Mouse (Mus musculus) stomach, embryonic 16.5 days (tissue): ENCODE results near the gene Dock8. TPM values are rescaled to one million over a fixed set of nuclear protein-coding genes. Genes with fewer than 3 reads are reported as not detected.

Experiments
- ATAC-seq: fragments of 200-750 bp; cut with Nextera tagmentation; 2 replicates; pipeline ENCODE4 v1.8.0; 2017; ENCODE audit warnings: moderate number of reproducible peaks, moderate TSS enrichment; ENCODE audit not compliant: insufficient read depth, low FRiP score
- H3K27ac ChIP-seq: fragments of 300-500 bp; sonication (generic); 2 replicates; pipeline ENCODE4 v1.5.1; 2014; ENCODE audit warnings: low read length
- H3K27me3 ChIP-seq: fragments of 300-500 bp; sonication (generic); 2 replicates; pipeline ENCODE4 v1.6.1; 2014; ENCODE audit warnings: low read length, control low read depth, mixed read lengths; ENCODE audit not compliant: control insufficient read depth, insufficient read depth
- H3K36me3 ChIP-seq: fragments of 300-500 bp; sonication (generic); 2 replicates; pipeline ENCODE4 v1.6.1; 2014; ENCODE audit warnings: low read length; ENCODE audit not compliant: control insufficient read depth, insufficient read depth
- H3K4me1 ChIP-seq: fragments of 300-500 bp; sonication (generic); 2 replicates; pipeline ENCODE4 v1.6.1; 2014; ENCODE audit warnings: low read length, control low read depth, mixed read lengths; ENCODE audit not compliant: control insufficient read depth, insufficient read depth
- H3K4me2 ChIP-seq: fragments of 300-500 bp; sonication (generic); 2 replicates; pipeline ENCODE4 v1.6.1; 2014; ENCODE audit warnings: low read depth, low read length, mixed read lengths
- H3K4me3 ChIP-seq: fragments of 300-500 bp; sonication (generic); replicated peaks from 2 replicates; pipeline ENCODE4 v1.5.1; 2014; ENCODE audit warnings: mild to moderate bottlenecking, low read length
- H3K9ac ChIP-seq: fragments of 300-500 bp; sonication (generic); 2 replicates; pipeline ENCODE4 v1.6.1; 2014; ENCODE audit warnings: low read length
- H3K9me3 ChIP-seq: fragments of 300-500 bp; sonication (generic); replicated peaks from 2 replicates; pipeline ENCODE4 v1.6.1; 2016; ENCODE audit warnings: low read length, control low read depth; ENCODE audit not compliant: control insufficient read depth
- WGBS: fragments of 180-500 bp; shearing (Covaris S2); extraction: QIAGEN DNeasy Blood & Tissue Kit; methylation state at CpG from one replicate; pipeline ENCODE4 v1.1.7; 2014; 5-methylcytosine and 5-hydroxymethylcytosine counted together
- polyA plus RNA-seq: library from polyadenylated mRNA; unstranded; fragments of >200 nt; fragmentation: Nextera tagmentation; extraction: Ambion mirVana; gene quantifications from 2 replicates; pipeline ENCODE4 v1.2.1, GENCODE M21; 2015

The Dock8 gene
- polyA plus RNA-seq, 1 experiment from 2014 or later: 9.0 TPM

DNA sequence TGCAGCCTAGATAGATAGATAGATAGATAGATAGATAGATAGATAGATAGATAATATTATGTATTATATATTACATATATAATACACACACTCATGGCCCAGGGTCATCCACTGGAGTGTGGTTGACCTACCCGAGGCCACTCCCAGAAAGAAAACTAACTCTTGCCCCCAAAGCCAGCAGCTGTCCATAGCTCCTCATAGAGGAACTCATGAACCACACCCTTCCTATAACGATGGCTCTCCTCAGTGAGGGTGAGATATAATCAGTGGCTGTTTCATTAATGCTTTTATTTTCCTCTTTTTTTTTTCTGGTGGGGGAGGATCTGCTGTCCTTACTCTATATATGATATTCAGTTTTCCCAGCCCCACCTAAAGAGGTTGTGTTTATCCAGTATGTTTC lies 134.6 kb downstream of the Dock8 start:
- H3K9me3 ChIP-seq: no peaks in the 10 kb centered on the region
- H3K4me3 ChIP-seq: no peak overlapping the region
- no peak for ATAC-seq
- WGBS: 66% methylated on average over 2 of the region's 2 CpGs
- no peaks in the 10 kb centered on the region for H3K4me1 ChIP-seq
- H3K9ac ChIP-seq: no peak overlapping the region
- no peaks in the 10 kb centered on the region for H3K36me3 ChIP-seq
- H3K27me3 ChIP-seq: no peaks in the 10 kb centered on the region
- H3K27ac ChIP-seq: no peak overlapping the region
- no peak overlapping the region for H3K4me2 ChIP-seq

DNA sequence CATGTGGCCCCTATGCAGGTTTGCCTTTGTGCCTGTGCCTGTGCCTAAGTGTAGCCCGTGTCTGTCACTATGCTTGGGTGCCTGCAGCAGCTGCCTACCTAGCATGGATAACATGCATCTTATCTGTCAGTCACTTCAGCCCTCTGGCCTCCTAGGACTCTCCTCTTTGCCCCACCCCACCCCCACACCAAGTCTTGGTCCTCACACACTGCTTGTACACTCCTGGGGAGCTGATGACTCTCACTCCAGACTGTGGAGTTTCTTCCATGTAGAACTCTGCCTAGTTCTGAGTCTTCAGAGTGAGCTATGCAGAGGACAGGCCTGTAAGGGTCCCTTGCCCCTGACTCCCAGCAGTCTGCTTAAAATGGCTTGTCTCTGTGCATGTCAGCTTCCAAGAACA lies 136.8 kb downstream of the Dock8 start:
- no peak overlapping the region for H3K4me3 ChIP-seq
- no peaks in the 10 kb centered on the region for H3K9me3 ChIP-seq
- no peak for ATAC-seq
- no peaks in the 10 kb centered on the region for H3K27me3 ChIP-seq
- WGBS: 47% methylated on average over 1 of the region's 1 CpGs
- H3K4me1 ChIP-seq: no peaks in the 10 kb centered on the region
- no peak overlapping the region for H3K9ac ChIP-seq
- no peaks in the 10 kb centered on the region for H3K36me3 ChIP-seq
- H3K4me2 ChIP-seq: no peak overlapping the region
- no peak overlapping the region for H3K27ac ChIP-seq

DNA sequence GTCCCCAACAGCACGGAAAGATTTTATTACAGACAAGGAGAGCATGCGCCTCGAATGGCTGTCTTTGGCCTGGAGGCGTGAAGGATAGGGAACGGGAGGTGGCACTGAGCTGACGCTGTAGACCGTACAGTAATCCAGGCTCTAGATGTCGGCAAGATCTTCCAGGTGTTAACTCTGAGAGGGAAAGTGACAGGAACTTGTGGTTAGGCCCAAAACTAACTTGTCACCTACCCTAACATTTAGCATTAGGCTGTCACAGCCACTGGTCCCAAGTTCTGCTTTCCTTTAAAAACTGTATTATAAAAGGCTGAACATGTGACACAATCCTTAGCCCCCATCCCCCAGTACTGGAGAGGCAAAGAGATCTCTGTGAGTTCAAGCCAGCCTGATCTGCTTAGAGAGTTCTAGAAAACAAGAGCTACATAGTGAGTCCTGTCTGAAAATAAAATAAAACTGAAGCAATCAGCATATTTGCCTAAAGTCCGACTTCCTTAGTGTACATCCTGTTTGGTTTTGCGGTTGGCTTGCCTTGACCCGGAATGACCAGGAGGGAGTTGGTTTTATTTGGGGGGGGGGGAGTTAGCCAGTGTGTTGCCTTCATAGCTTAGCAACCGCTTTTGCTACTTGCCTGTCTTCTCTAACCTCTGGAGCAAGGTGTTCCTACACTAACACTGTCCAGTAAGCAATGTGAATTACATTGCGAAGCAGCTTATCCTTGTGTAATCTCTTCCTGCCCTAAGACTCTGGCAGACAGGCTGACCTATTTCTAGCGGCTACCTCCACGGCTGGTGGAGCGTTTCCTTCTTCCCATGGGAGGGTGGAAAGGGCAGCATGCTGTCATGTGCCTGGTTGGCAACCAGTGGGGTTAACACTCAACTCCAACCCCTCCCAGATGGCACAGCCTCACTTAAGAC lies 138.8 kb downstream of the Dock8 start:
- no peak overlapping the region for H3K27ac ChIP-seq
- H3K4me3 ChIP-seq: no peak overlapping the region
- H3K9me3 ChIP-seq: no peaks in the 10 kb centered on the region
- no peaks in the 10 kb centered on the region for H3K36me3 ChIP-seq
- H3K4me2 ChIP-seq: no peak overlapping the region
- no peak overlapping the region for H3K9ac ChIP-seq
- no peaks in the 10 kb centered on the region for H3K4me1 ChIP-seq
- no peaks in the 10 kb centered on the region for H3K27me3 ChIP-seq
- WGBS: 71% methylated on average over 16 of the region's 16 CpGs
- no peak for ATAC-seq

DNA sequence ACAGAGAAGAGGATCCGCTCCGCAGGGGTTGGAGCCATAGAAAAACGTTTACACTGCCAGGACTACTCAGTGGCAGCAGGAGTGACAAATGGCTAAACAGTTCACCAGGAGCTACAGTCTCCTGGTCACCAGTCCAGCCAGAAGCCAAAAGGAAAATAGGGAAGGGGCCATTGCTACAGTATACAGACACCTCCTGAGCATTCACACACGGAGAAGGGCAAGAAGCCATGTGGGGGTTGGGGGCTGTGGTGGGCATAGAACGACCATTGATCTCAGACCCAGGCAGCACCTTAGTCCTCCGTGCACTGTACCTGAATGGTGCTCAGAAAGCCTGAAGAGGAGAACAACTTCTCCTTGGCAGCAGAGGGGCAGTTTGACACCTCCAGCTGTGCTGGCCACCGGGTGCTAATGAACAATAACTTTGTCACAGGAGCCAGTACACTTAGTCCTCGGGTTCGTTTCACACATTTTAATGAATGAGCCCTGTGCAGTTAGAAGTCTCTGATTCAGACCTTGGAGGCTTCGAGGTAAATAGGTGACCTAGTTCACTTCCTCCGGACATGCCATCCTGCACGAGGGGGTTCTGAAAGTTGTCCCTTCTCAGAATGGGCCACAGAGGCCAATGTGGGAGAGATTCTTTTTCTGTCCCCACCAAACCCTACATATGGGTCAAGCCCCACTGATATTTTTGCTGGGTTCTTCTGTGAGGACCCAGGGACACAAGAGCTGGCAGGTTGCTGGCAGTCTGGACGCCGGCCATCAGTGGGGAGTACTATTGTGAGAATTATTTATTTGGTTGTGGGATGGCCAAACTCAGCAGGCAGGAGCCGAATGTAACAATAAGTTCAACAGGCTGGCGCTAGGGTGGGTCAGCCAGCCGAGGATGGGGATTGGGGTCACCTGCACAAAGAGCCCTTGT lies 145.0 kb downstream of the Dock8 start:
- Histone ChIP-seq H3K9me3 (no peaks in the 10 kb centered on the region), H3K9ac (no peak overlapping the region), H3K36me3 (no peaks in the 10 kb centered on the region), H3K4me1 (no peaks in the 10 kb centered on the region), H3K27me3 (no peaks in the 10 kb centered on the region), H3K4me3 (no peak overlapping the region), H3K27ac (no peak overlapping the region), H3K4me2 (no peak overlapping the region)
- 57% methylated on average over 17 of the region's 17 CpGs for WGBS
- ATAC-seq: no peak

DNA sequence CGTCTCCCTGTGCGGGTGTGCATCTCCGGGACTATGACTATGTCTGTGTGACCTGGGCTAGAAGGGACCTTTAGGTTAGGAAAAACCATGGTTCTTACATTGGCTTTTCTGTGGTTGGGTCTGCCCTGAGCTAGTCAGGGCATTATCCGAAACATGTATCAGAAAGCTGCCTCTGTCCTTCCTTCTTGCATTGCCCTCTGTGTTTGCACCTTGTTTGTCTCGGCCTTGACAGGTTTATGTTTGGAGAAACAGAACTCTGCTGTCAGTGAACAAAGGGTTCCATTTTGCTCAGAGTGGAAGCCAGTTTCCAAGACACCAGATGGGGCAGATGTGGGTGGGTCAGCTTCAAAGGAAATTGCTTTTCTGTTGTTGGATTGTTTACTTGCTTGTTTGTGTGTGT lies 145.8 kb downstream of the Dock8 start:
- Histone ChIP-seq H3K9me3 (no peaks in the 10 kb centered on the region), H3K27ac (no peak overlapping the region), H3K4me3 (no peak overlapping the region), H3K4me2 (no peak overlapping the region), H3K27me3 (no peaks in the 10 kb centered on the region), H3K36me3 (no peaks in the 10 kb centered on the region), H3K9ac (no peak overlapping the region), H3K4me1 (no peaks in the 10 kb centered on the region)
- ATAC-seq: no peak
- WGBS: 66% methylated on average over 5 of the region's 5 CpGs

DNA sequence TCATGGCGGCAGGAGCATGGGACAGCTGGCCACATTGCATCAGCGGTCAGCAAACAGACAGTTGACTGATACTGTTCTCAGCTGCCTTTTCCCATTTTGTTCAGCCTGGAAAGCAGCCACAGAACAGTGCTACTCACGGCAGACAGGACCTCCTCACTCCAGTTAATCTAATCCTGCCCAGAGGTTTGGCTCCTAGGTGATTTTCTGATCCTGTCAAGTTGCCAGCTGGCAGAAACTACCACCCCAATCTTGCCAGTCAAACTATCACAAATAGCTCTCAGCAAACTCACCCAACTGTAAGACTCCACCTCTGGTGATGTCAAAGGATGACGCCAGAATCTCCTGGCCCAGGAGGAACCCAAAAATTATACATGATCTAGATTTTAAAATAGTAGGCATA lies 146.8 kb downstream of the Dock8 start:
- 85% methylated on average over 4 of the region's 4 CpGs for WGBS
- H3K4me3 ChIP-seq: no peak overlapping the region
- H3K27me3 ChIP-seq: no peaks in the 10 kb centered on the region
- no peak overlapping the region for H3K4me2 ChIP-seq
- H3K4me1 ChIP-seq: no peaks in the 10 kb centered on the region
- H3K27ac ChIP-seq: no peak overlapping the region
- H3K36me3 ChIP-seq: no peaks in the 10 kb centered on the region
- no peaks in the 10 kb centered on the region for H3K9me3 ChIP-seq
- no peak overlapping the region for H3K9ac ChIP-seq
- no peak for ATAC-seq

DNA sequence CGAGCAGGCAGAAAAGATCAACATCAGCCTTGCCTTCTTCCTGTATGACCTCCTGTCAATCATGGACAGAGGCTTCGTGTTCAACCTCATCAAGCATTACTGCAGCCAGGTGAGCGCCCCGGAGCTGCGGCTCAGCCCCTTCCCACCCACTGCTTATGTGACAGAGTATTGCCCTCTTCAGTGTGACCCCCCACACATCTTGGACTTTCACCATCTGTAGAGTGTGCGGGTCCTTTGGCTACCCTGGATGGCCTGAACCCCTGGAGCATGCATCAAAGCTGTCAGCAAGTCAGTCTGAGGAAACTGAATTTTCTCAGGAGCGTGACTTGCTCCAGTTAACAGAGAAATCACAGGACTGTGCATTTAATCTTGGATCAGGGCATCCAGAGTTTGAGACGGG lies 150.5 kb downstream of the Dock8 start:
- WGBS: 56% methylated on average over 8 of the region's 8 CpGs
- H3K4me1 ChIP-seq: no peaks in the 10 kb centered on the region
- ATAC-seq: no peak

DNA sequence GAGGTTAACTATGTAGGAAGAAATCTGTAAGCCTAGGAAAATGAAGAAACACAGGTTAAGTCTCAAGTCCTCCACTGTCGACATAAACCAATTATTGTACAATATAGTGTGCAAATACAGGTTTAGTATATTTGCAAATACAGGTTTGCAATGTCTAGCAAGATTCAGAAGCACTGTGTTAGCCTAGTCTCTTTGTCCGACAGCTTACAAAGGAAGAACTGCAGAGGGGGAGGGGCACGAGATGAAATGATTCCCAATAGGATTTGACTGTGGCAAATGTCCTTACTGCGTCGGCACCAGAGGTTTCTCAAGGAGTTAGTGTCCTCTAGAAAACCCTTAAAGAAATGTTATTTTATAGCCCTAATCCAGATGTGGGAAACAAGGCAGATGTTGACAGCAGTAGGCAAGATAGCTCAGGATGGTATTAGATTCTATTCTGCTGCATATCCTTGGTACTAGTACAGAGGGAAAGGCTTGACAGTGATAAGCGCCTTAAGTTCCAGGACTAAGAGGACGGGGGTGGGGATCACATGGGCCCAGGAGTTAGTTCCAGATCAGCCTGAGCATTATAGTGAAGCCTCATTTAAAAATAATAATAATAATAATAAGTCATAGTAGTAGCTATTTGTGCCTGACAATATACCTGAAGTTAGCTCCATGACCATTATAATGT lies 155.3 kb downstream of the Dock8 start:
- Histone ChIP-seq H3K4me2 (no peak overlapping the region), H3K27me3 (no peaks in the 10 kb centered on the region; the same call in 1 of the 2 replicates), H3K9me3 (no peaks in the 10 kb centered on the region), H3K4me3 (no peak overlapping the region), H3K4me1 (no peaks in the 10 kb centered on the region), H3K27ac (no peak overlapping the region), H3K36me3 (no peaks in the 10 kb centered on the region), H3K9ac (no peak overlapping the region)
- ATAC-seq: no peak
- 73% methylated on average over 7 of the region's 7 CpGs for WGBS

More for the DNA sequence above, 150.5 kb downstream of the Dock8 start:
- no peak overlapping the region for H3K4me2 ChIP-seq
- H3K4me3 ChIP-seq: no peak overlapping the region
- H3K27ac ChIP-seq: no peak overlapping the region
- H3K9ac ChIP-seq: no peak overlapping the region
- H3K9me3 ChIP-seq: no peaks in the 10 kb centered on the region
- H3K27me3 ChIP-seq: no peaks in the 10 kb centered on the region; the same call in 1 of the 2 replicates
- no peaks in the 10 kb centered on the region for H3K36me3 ChIP-seq
